18 mouse cellular contexts compared by ENCODE assay signal in genomic region chr1:165789066-165789660, GRCm38 (mm10). TPM values are rescaled to one million over a fixed set of nuclear protein-coding genes. Genes with fewer than 3 reads are reported as not detected.
A peak's percentile ranks its signal among the peaks of the same experiment; 100 is the strongest.
DNase-seq lines count a peak whose midpoint lies in the region; ATAC-seq and TF ChIP-seq lines count a peak whose summit lies in the region.
"Had no signal": no experiment of that assay in that cellular context is flagged by ENCODE, and none has a peak within 500 bp of the region (broad histone marks: within the 10 kb centered on the region; RNA-seq: fewer than 3 reads in every experiment).

No protein-coding gene starts in this region.

- intact Hi-C loops in left cerebral cortex, postnatal 14 days (cut with DNase I): no loop called here

- peaks cover 19% of the 10 kb centered on the region for H3K4me1 ChIP-seq in hindbrain, embryonic 10.5 days (replicated peaks)
- H3K4me1 ChIP-seq in hindbrain, embryonic 11.5 days (replicated peaks; ENCODE audit: control insufficient read depth, insufficient read depth, low read length): no peaks in the 10 kb centered on the region; the same call in 1 of the 2 replicates
- no peaks in the 10 kb centered on the region for H3K4me1 ChIP-seq in ES-E14 (ENCODE audit: control insufficient read depth in 2 of 2, insufficient read depth in 2 of 2, low read length in 2 of 2, poor library complexity in 1 of 2)
- H3K4me1 ChIP-seq in small intestine, adult 2 months (ENCODE audit: control insufficient read depth, insufficient read depth, insufficient read length, low read length): no peaks in the 10 kb centered on the region
- H3K4me1 ChIP-seq: kidney, embryonic 15.5 days had no signal

- no peak for TF ChIP-seq POLR2A in small intestine, adult 2 months (IDR thresholded peaks at IDR 0.05; ENCODE audit: low read depth, low read length)

- ATAC-seq in hindbrain, embryonic 11.5 days (ENCODE audit: low FRiP score): no peak
- ATAC-seq: midbrain, embryonic 13.5 days had no signal

- WGBS in hindbrain, embryonic 10.5 days: 77% methylated on average over 17 of the region's 17 CpGs
- 77% methylated on average over 17 of the region's 17 CpGs for WGBS in hindbrain, embryonic 11.5 days
- 94% methylated on average over 17 of the region's 17 CpGs for WGBS in small intestine, adult 2 months

- H3K4me2 ChIP-seq in hindbrain, embryonic 11.5 days (replicated peaks; ENCODE audit: low read depth, low read length): no peak overlapping the region
- H3K4me2 ChIP-seq: kidney, embryonic 15.5 days; lung, embryonic 14.5 days; midbrain, embryonic 13.5 days had no signal

- H3K27ac ChIP-seq in hindbrain, embryonic 10.5 days: peak overlapping the region; percentile 36; the same call in 1 of the 2 replicates
- H3K27ac ChIP-seq in hindbrain, embryonic 11.5 days (ENCODE audit: low read depth, low read length): no peak overlapping the region
- no peak overlapping the region for H3K27ac ChIP-seq in ES-E14 (ENCODE audit: insufficient read depth, low read depth, low read length, poor library complexity, severe bottlenecking)
- H3K27ac ChIP-seq in small intestine, adult 2 months (ENCODE audit: insufficient read depth, low read depth, low read length): 0 out of 2 replicates have a peak overlapping the region, but pooled peaks have one; percentile 28
- H3K27ac ChIP-seq: kidney, embryonic 15.5 days; left cerebral cortex, adult 2 months; macrophage; midbrain, embryonic 13.5 days had no signal

- peaks cover 13% of the 10 kb centered on the region for H3K27me3 ChIP-seq in hindbrain, embryonic 10.5 days (ENCODE audit: insufficient read depth, poor library complexity, severe bottlenecking)
- peaks cover 13% of the 10 kb centered on the region for H3K27me3 ChIP-seq in hindbrain, embryonic 11.5 days (ENCODE audit: control insufficient read depth, insufficient read depth, low read length)
- H3K27me3 ChIP-seq in small intestine, adult 2 months (ENCODE audit: control insufficient read depth, insufficient read depth, low read length): no peaks in the 10 kb centered on the region
- H3K27me3 ChIP-seq: CH12.LX; kidney, embryonic 15.5 days had no signal

- no peak overlapping the region for H3K4me3 ChIP-seq in hindbrain, embryonic 10.5 days
- no peak overlapping the region for H3K4me3 ChIP-seq in hindbrain, embryonic 11.5 days (ENCODE audit: low read depth, low read length)
- peak overlapping the region; percentile 4 to 27; a peak in 2 of 4 replicates for H3K4me3 ChIP-seq in ES-E14 (ENCODE audit: insufficient read depth in 1 of 2, low read depth in 1 of 2, low read length in 2 of 2, poor library complexity in 1 of 2, severe bottlenecking in 1 of 2)
- peak overlapping the region; percentile 56 for H3K4me3 ChIP-seq in small intestine, adult 2 months (ENCODE audit: low read depth, low read length)
- H3K4me3 ChIP-seq: kidney, embryonic 15.5 days; left cerebral cortex, adult 2 months; midbrain, embryonic 13.5 days had no signal

- no peak for TF ChIP-seq CTCF in small intestine, adult 2 months (IDR thresholded peaks at IDR 0.05; ENCODE audit: extremely low read depth, insufficient read length, insufficient replicate concordance, low read depth, low read length)

- no peaks in the 10 kb centered on the region for H3K36me3 ChIP-seq in hindbrain, embryonic 10.5 days
- no peaks in the 10 kb centered on the region for H3K36me3 ChIP-seq in hindbrain, embryonic 11.5 days (ENCODE audit: control insufficient read depth, insufficient read depth, low read length)
- no peaks in the 10 kb centered on the region for H3K36me3 ChIP-seq in ES-E14 (ENCODE audit: control insufficient read depth, insufficient read depth, low read length, poor library complexity, severe bottlenecking)
- H3K36me3 ChIP-seq in small intestine, adult 2 months (ENCODE audit: control insufficient read depth, insufficient read depth, low read length): no peaks in the 10 kb centered on the region
- H3K36me3 ChIP-seq: kidney, embryonic 15.5 days; midbrain, embryonic 13.5 days had no signal

- DNase-seq in hindbrain, embryonic 10.5 days (ENCODE audit: low spot score): no peak
- no peak for DNase-seq in hindbrain, embryonic 11.5 days (ENCODE audit: low spot score)
- DNase-seq in ES-E14 (ENCODE audit: low read depth, low spot score): no peak
- no peak for DNase-seq in layer of hippocampus, adult 18-20 months (ENCODE audit: low spot score in 2 of 2)
- DNase-seq in layer of hippocampus, adult 8-10 months (ENCODE audit: low spot score in 2 of 2): no peak
- DNase-seq in left cerebral cortex, postnatal 14 days (ENCODE audit: low spot score in 2 of 2): no peak
- DNase-seq: cerebellum, adult 8-10 months; gastrocnemius, postnatal 10 days; heart, postnatal 36 days; liver; lung, embryonic 14.5 days; right cerebral cortex, postnatal 4 days had no signal

- in situ Hi-C loops in ES-E14 (cut with MboI; ENCODE audit: low sequenced_read_pairs in 2 of 2, unreplicated experiment in 2 of 2): loop anchor here in 1 of 2 experiments (25.0 kb wide), 1 partner anchor 523 kb away; no protein-coding TSS in a partner anchor

- H3K9me3 ChIP-seq in hindbrain, embryonic 10.5 days: no peaks in the 10 kb centered on the region
- no peaks in the 10 kb centered on the region for H3K9me3 ChIP-seq in hindbrain, embryonic 11.5 days (ENCODE audit: control insufficient read depth, low read length)
- H3K9me3 ChIP-seq in ES-E14 (ENCODE audit: control insufficient read depth, insufficient read depth, low read depth, low read length): no peaks in the 10 kb centered on the region
- H3K9me3 ChIP-seq: kidney, embryonic 15.5 days; midbrain, embryonic 13.5 days had no signal

- H3K9ac ChIP-seq in hindbrain, embryonic 11.5 days (ENCODE audit: low read depth, low read length): no peak overlapping the region
- no peak overlapping the region for H3K9ac ChIP-seq in ES-E14 (ENCODE audit: insufficient read depth, low read depth, low read length, poor library complexity, severe bottlenecking)
- H3K9ac ChIP-seq: kidney, embryonic 15.5 days; lung, embryonic 14.5 days; midbrain, embryonic 13.5 days had no signal

TF ChIP-seq in ES-E14, 5 proteins besides CTCF, POLR2A, EP300 and RAD21:
- no peak for TF ChIP-seq ZNF384 (IDR thresholded peaks at IDR 0.05; ENCODE audit: low read depth, low read length)
- no peak for TF ChIP-seq HCFC1 (IDR thresholded peaks at IDR 0.05; ENCODE audit: borderline replicate concordance, insufficient read depth, low read length)
- TF ChIP-seq ZC3H11A (IDR thresholded peaks at IDR 0.05; ENCODE audit: borderline replicate concordance, low read depth, low read length): no peak
- no peak for TF ChIP-seq MAFK (IDR thresholded peaks at IDR 0.05; ENCODE audit: insufficient read depth, low read depth, low read length)
- TF ChIP-seq CHD2 (IDR thresholded peaks at IDR 0.05; ENCODE audit: low read depth, low read length): no peak

RNA-seq across cellular contexts. Expression of gene Cd247, which starts 0.7 kb away (rescaled TPM):
- polyA plus RNA-seq in hindbrain, embryonic 10.5 days (2016; fragmentation: Nextera tagmentation; extraction: Ambion mirVana): 1.0 and 1.2 TPM in 2 replicates
- polyA plus RNA-seq in hindbrain, embryonic 11.5 days (2014; fragmentation: Nextera tagmentation; extraction: Ambion mirVana): 0.88 and 1.3 TPM in 2 replicates
- total RNA-seq in ES-E14 (2012; rRNA removed): 6.1 and 9.5 TPM in 2 replicates
- polyA plus RNA-seq in small intestine, adult 2 months (2012; rRNA removed): 2.2 and 4.8 TPM in 2 replicates
- not detected for total RNA-seq in layer of hippocampus, adult 18-20 months (2021)
- under 1 TPM in 1 of 4 experiments, not detected in 3; 0.43 TPM for total RNA-seq in layer of hippocampus, adult 8-10 months (2022)
- total RNA-seq in left cerebral cortex, postnatal 14 days (2021): not detected
- total RNA-seq: left cerebral cortex, adult 2 months had no signal

RNA-seq across cellular contexts. Expression of gene Creg1, which starts 25.6 kb away (rescaled TPM):
- 30.0 and 40.7 TPM in 2 replicates for polyA plus RNA-seq in hindbrain, embryonic 10.5 days (2016; fragmentation: Nextera tagmentation; extraction: Ambion mirVana)
- 38.1 and 38.2 TPM in 2 replicates for polyA plus RNA-seq in hindbrain, embryonic 11.5 days (2014; fragmentation: Nextera tagmentation; extraction: Ambion mirVana)
- total RNA-seq in ES-E14 (2012; rRNA removed): 15.7 and 20.0 TPM in 2 replicates
- polyA plus RNA-seq in small intestine, adult 2 months (2012; rRNA removed): 29.4 and 48.2 TPM in 2 replicates
- 10 to 100 TPM; 25.6 to 28.8 TPM for total RNA-seq in layer of hippocampus, adult 18-20 months (2021)
- 10 to 100 TPM; 27.6 to 49.9 (median 40.4) TPM for total RNA-seq in layer of hippocampus, adult 8-10 months (2022)
- total RNA-seq in left cerebral cortex, postnatal 14 days (2021): 10 to 100 TPM; 25.1 to 28.5 TPM

Comparison
In these comparisons a context has a peak if more than half of its experiments do, and no peak if none do; other contexts are left out.
1. H3K27ac ChIP-seq: peak in hindbrain, embryonic 10.5 days (single experiment) and small intestine, adult 2 months (single experiment); none in hindbrain, embryonic 11.5 days (single experiment) and ES-E14 (single experiment).
2. H3K4me3 ChIP-seq: peak in ES-E14 (2 of 2) and small intestine, adult 2 months (single experiment); none in hindbrain, embryonic 10.5 days (single experiment) and hindbrain, embryonic 11.5 days (single experiment).